Mouse (Mus musculus): Measurements from ENCODE around the gene Phf2. TPM values are rescaled to one million over a fixed set of nuclear protein-coding genes. Genes with fewer than 3 reads are reported as not detected.

The Phf2 gene
- total and polyA plus RNA-seq, 2 experiments from 2014 or later = 5.1 to 26.0 TPM

DNA sequence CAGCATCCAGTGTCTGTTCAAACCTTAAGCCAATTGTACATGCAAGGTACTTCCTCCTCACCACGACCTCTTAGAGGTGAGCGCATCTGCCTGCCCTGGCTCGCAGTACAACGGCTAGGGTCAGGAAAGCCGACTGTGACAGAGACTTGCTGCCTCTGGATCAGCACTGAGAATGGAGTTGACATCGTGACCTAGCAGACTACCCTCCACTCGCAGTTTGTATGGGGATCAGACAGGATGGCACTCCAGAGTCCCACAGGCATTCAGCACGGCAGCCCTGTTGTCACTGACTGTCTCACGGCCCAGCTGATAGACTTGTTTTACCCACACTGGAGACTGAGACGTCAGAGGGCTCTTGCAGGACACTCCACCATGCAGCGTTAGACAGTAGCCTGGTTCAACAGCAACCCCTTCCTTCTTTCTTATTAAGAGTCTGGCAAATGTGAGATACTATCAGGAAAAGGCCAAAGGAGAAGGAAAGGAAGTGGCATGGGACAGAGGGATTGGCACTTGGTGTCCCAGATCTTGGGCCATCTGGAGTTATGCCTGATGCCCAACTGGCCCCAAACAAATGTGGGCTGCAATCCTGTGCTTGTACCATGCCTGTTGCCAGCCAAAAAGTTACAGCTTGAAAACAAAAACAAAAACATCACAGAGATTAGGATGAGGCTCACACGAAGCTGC lies 6.1 kb downstream of the Phf2 start:
- Histone ChIP-seq H3K4me1 (ENCODE audit: insufficient read depth, low read length) (peaks cover 14% of the 10 kb centered on the region), H3K27me3 (ENCODE audit: insufficient read depth, low read length) (no peaks in the 10 kb centered on the region), H3K4me3 (ENCODE audit: low read depth, low read length) (no peak overlapping the region), H3K4me2 (ENCODE audit: low read depth, low read length, poor library complexity, severe bottlenecking) (no peak overlapping the region), H3K36me3 (ENCODE audit: insufficient read depth, low read length) (no peaks in the 10 kb centered on the region), H3K27ac (ENCODE audit: low read depth, low read length) (no peak overlapping the region), H3K9ac (replicated peaks; ENCODE audit: low read length, poor library complexity, severe bottlenecking) (no peak overlapping the region), H3K9me3 (ENCODE audit: low read length) (no peaks in the 10 kb centered on the region)
- ATAC-seq (ENCODE audit: low FRiP score) (no peak), DNase-seq (ENCODE audit: low spot score) (no peak)
- 73% methylated on average over 12 of the region's 12 CpGs for WGBS
- TF ChIP-seq CTCF (IDR thresholded peaks at IDR 0.05) = no peak

DNA sequence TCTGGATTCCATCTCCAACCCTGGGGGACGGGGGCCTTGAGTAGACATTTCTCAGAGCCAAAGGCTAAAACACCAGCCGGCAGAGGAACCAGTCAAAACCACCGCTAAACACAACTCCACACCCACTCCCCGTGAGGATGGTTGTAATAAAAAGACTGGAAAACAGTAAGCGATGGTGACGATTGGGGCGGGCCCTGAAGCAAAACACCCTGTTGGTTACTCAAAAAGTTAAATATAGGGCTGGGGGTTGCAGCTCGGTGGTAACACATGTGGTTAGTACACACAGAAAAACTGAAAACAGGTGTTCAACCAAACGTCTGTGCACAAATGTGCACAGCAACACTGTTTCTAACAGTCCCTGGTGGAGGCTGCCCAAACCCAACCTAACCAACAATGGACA lies 7.4 kb downstream of the Phf2 start:
- Histone ChIP-seq H3K4me3 (ENCODE audit: low read depth, low read length) (no peak overlapping the region), H3K4me2 (ENCODE audit: low read depth, low read length, poor library complexity, severe bottlenecking) (no peak overlapping the region), H3K36me3 (ENCODE audit: insufficient read depth, low read length) (no peaks in the 10 kb centered on the region), H3K27me3 (ENCODE audit: insufficient read depth, low read length) (no peaks in the 10 kb centered on the region), H3K9me3 (ENCODE audit: low read length) (no peaks in the 10 kb centered on the region), H3K4me1 (ENCODE audit: insufficient read depth, low read length) (peaks cover 2% of the 10 kb centered on the region; the same call in 1 of the 2 replicates), H3K27ac (ENCODE audit: low read depth, low read length) (no peak overlapping the region), H3K9ac (replicated peaks; ENCODE audit: low read length, poor library complexity, severe bottlenecking) (no peak overlapping the region)
- DNase-seq (ENCODE audit: low spot score) = no peak
- TF ChIP-seq CTCF (IDR thresholded peaks at IDR 0.05) = no peak
- 85% methylated on average over 9 of the region's 9 CpGs for WGBS
- no peak for ATAC-seq (ENCODE audit: low FRiP score)

DNA sequence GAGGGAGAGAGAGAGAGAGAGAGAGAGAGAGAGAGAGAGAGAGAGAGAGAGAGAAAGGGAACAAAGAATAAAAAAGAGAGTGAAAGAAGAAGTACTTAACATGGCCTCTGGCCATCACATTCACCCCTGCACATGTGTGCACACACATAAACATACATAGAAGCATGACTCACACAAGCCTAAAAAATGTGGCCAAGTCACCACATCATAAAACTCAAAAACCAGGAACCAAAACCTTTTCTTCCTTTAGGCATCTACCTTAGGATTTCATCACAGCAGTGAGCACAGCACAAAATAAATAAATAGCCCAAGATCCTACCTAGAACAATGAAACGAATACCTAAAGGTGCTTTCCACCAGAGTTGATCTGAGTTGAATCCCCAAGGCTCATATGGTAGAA lies 9.0 kb downstream of the Phf2 start:
- no peak overlapping the region for H3K4me2 ChIP-seq (ENCODE audit: low read depth, low read length, poor library complexity, severe bottlenecking)
- no peak overlapping the region for H3K27ac ChIP-seq (ENCODE audit: low read depth, low read length)
- DNase-seq (ENCODE audit: low spot score) = no peak
- TF ChIP-seq CTCF (IDR thresholded peaks at IDR 0.05) = no peak
- WGBS = 87% methylated on average over 1 of the region's 1 CpGs
- no peaks in the 10 kb centered on the region for H3K27me3 ChIP-seq (ENCODE audit: insufficient read depth, low read length)
- H3K4me1 ChIP-seq (ENCODE audit: insufficient read depth, low read length) = 0 out of 2 replicates have a peak, but pooled peaks cover 8% of the 10 kb centered on the region
- no peaks in the 10 kb centered on the region for H3K9me3 ChIP-seq (ENCODE audit: low read length)
- ATAC-seq (ENCODE audit: low FRiP score) = no peak
- no peaks in the 10 kb centered on the region for H3K36me3 ChIP-seq (ENCODE audit: insufficient read depth, low read length)
- H3K9ac ChIP-seq (replicated peaks; ENCODE audit: low read length, poor library complexity, severe bottlenecking) = no peak overlapping the region
- no peak overlapping the region for H3K4me3 ChIP-seq (ENCODE audit: low read depth, low read length)

- 74% methylated on average over 4 of the region's 4 CpGs for WGBS
- no peaks in the 10 kb centered on the region for H3K36me3 ChIP-seq (ENCODE audit: insufficient read depth, low read length)
- no peak overlapping the region for H3K4me2 ChIP-seq (ENCODE audit: low read depth, low read length, poor library complexity, severe bottlenecking)
- TF ChIP-seq CTCF (IDR thresholded peaks at IDR 0.05) = no peak
- no peaks in the 10 kb centered on the region for H3K27me3 ChIP-seq (ENCODE audit: insufficient read depth, low read length)
- H3K4me1 ChIP-seq (ENCODE audit: insufficient read depth, low read length) = peaks cover 13% of the 10 kb centered on the region; the same call in 1 of the 2 replicates
- no peak overlapping the region for H3K4me3 ChIP-seq (ENCODE audit: low read depth, low read length)
- no peaks in the 10 kb centered on the region for H3K9me3 ChIP-seq (ENCODE audit: low read length)
- H3K27ac ChIP-seq (ENCODE audit: low read depth, low read length) = no peak overlapping the region
- ATAC-seq (ENCODE audit: low FRiP score) (no peak), DNase-seq (ENCODE audit: low spot score) (no peak)
- no peak overlapping the region for H3K9ac ChIP-seq (replicated peaks; ENCODE audit: low read length, poor library complexity, severe bottlenecking)
Measured at GRCm38 (mm10) chr13:48858779-48859178, 12.1 kb downstream of the Phf2 start.

GRCm38 (mm10) chr13:48858054-48858453 lies 12.9 kb downstream of the Phf2 start:
- no peak for ATAC-seq (ENCODE audit: low FRiP score)
- Histone ChIP-seq H3K27ac (ENCODE audit: low read depth, low read length) (no peak overlapping the region), H3K36me3 (ENCODE audit: insufficient read depth, low read length) (no peaks in the 10 kb centered on the region), H3K4me3 (ENCODE audit: low read depth, low read length) (no peak overlapping the region), H3K9ac (replicated peaks; ENCODE audit: low read length, poor library complexity, severe bottlenecking) (no peak overlapping the region), H3K9me3 (ENCODE audit: low read length) (no peaks in the 10 kb centered on the region), H3K27me3 (ENCODE audit: insufficient read depth, low read length) (no peaks in the 10 kb centered on the region), H3K4me2 (ENCODE audit: low read depth, low read length, poor library complexity, severe bottlenecking) (no peak overlapping the region), H3K4me1 (ENCODE audit: insufficient read depth, low read length) (peaks cover 19% of the 10 kb centered on the region)
- 41% methylated on average over 6 of the region's 6 CpGs for WGBS
- no peak for DNase-seq (ENCODE audit: low spot score)
- no peak for TF ChIP-seq CTCF (IDR thresholded peaks at IDR 0.05)

DNA sequence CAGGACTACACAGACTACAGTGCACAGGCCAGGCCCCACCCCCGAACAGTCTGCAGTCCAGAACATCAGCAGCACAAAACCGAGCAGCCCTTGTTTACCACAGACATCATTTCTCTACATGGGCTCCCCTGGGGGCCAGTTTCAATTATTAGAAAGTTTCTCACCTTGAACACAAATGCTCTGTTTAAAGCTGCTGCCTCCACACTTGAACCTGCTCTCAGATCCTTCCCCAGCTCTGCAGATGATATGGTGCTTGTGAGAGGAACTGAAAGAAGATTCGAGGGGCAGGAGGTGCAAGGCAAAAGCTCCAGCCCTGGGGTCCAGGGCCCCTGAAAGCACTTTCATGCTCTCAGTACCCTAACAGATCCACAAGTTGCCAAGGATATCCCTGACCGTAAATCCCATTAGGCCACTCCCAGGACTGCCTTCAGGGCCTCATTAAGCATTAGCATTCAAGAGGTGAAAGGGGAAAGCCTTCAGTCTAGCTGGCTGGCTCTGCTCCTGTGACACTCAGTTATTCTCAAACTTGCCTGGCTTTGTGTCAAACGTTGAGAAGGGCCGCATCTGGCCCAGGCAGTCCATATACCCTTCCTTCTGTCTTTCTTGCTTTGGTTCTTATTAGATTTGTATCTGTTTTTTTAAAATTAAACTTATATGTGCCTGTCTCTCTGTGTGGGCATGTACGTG lies 13.5 kb downstream of the Phf2 start:
- H3K9ac ChIP-seq (replicated peaks; ENCODE audit: low read length, poor library complexity, severe bottlenecking) = no peak overlapping the region
- peaks cover 19% of the 10 kb centered on the region for H3K4me1 ChIP-seq (ENCODE audit: insufficient read depth, low read length)
- H3K27ac ChIP-seq (ENCODE audit: low read depth, low read length) = no peak overlapping the region
- no peak for TF ChIP-seq CTCF (IDR thresholded peaks at IDR 0.05)
- H3K27me3 ChIP-seq (ENCODE audit: insufficient read depth, low read length) = no peaks in the 10 kb centered on the region
- no peaks in the 10 kb centered on the region for H3K36me3 ChIP-seq (ENCODE audit: insufficient read depth, low read length)
- H3K9me3 ChIP-seq (ENCODE audit: low read length) = no peaks in the 10 kb centered on the region
- no peak for DNase-seq (ENCODE audit: low spot score)
- WGBS = 38% methylated on average over 7 of the region's 7 CpGs
- no peak overlapping the region for H3K4me2 ChIP-seq (ENCODE audit: low read depth, low read length, poor library complexity, severe bottlenecking)
- no peak overlapping the region for H3K4me3 ChIP-seq (ENCODE audit: low read depth, low read length)
- no peak for ATAC-seq (ENCODE audit: low FRiP score)

Data from midbrain, postnatal 0 days (tissue).